In genomic region chr10:64448624-64449023, GRCm38 (mm10) we compare ENCODE assay signal across 19 mouse cellular contexts.
DNase-seq lines count a peak whose midpoint lies in the region.
"Had no signal": no experiment of that assay in that cellular context is flagged by ENCODE, and none has a peak within 500 bp of the region (broad histone marks: within the 10 kb centered on the region; RNA-seq: fewer than 3 reads in every experiment).

No protein-coding gene starts in this region.

- DNase-seq in cerebellum, postnatal 14 days = peak; percentile 22 to 50
- DNase-seq in cerebellum, adult 8-10 months = no peak
- peak; percentile 11 for DNase-seq in layer of hippocampus, adult 11-12 months (ENCODE audit: low spot score)
- no peak for DNase-seq in layer of hippocampus, postnatal 25 days (ENCODE audit: extremely low spot score in 1 of 2, low spot score in 1 of 2)
- DNase-seq in right cerebral cortex, adult 18-20 months = peak; percentile 9
- no peak for DNase-seq in right cerebral cortex, postnatal 10 days (ENCODE audit: low spot score in 2 of 2)
- no peak for DNase-seq in lung, postnatal 36 days
- DNase-seq: adrenal gland, postnatal 14 days; cerebellum, adult 2 months; gastrocnemius, adult 2 months; gastrocnemius, postnatal 36 days; heart, adult 18-20 months; heart, postnatal 36 days; kidney, adult 9 months; kidney, postnatal 10 days; liver, embryonic 13.5 days; lung, adult 18-20 months; right cerebral cortex, postnatal 14 days; thymus, postnatal 4 days had no signal

Comparison
In these comparisons a context has a peak if more than half of its experiments do, and no peak if none do; other contexts are left out.
1. DNase-seq: peak in cerebellum, postnatal 14 days (2 of 2), layer of hippocampus, adult 11-12 months (single experiment) and right cerebral cortex, adult 18-20 months (single experiment); none in cerebellum, adult 8-10 months (single experiment), layer of hippocampus, postnatal 25 days (0 of 2), right cerebral cortex, postnatal 10 days (0 of 2) and lung, postnatal 36 days (single experiment).